Mouse (Mus musculus) forebrain, embryonic 10.5 days (tissue): ENCODE results near the gene Map2k5. TPM values are rescaled to one million over a fixed set of nuclear protein-coding genes. Genes with fewer than 3 reads are reported as not detected.

Source experiments
- DNase-seq: peaks from one replicate; pipeline ENCODE4 v3.0.0-alpha.2; 2017; ENCODE audit warnings: low spot score; ENCODE audit errors: extremely low spot score
- H3K27ac ChIP-seq: fragments of 300-500 bp; sonication (generic); 2 replicates; pipeline ENCODE4 v1.5.1; 2016; ENCODE audit warnings: mild to moderate bottlenecking
- H3K27me3 ChIP-seq: fragments of 300-500 bp; sonication (generic); 2 replicates; pipeline ENCODE4 v1.6.1; 2016; ENCODE audit warnings: mild to moderate bottlenecking; ENCODE audit not compliant: poor library complexity, severe bottlenecking
- H3K36me3 ChIP-seq: fragments of 300-500 bp; sonication (generic); replicated peaks from 2 replicates; pipeline ENCODE4 v1.6.1; 2016; ENCODE audit warnings: mild to moderate bottlenecking, moderate library complexity
- H3K4me1 ChIP-seq: fragments of 300-500 bp; sonication (generic); 2 replicates; pipeline ENCODE4 v1.6.1; 2016
- H3K4me3 ChIP-seq: fragments of 300-500 bp; sonication (generic); 2 replicates; pipeline ENCODE4 v1.5.1; 2016; ENCODE audit warnings: mild to moderate bottlenecking, moderate library complexity
- H3K9me3 ChIP-seq: fragments of 300-500 bp; sonication (generic); 2 replicates; pipeline ENCODE4 v1.6.1; 2016; ENCODE audit warnings: mild to moderate bottlenecking, moderate library complexity
- WGBS: fragments of 180-500 bp; shearing (Covaris S2); methylation state at CpG from one replicate; pipeline ENCODE4 v1.1.7; 2016; 5-methylcytosine and 5-hydroxymethylcytosine counted together
- polyA plus RNA-seq: library from polyadenylated mRNA; unstranded; fragments of >200 nt; fragmentation: Nextera tagmentation; extraction: Ambion mirVana; gene quantifications from 2 replicates; pipeline ENCODE4 v1.2.1, GENCODE M21; 2016

Gene Map2k5
- polyA plus RNA-seq, 1 experiment from 2014 or later, result 33.8 TPM

- no peak overlapping the region for H3K27ac ChIP-seq
- peaks cover 15% of the 10 kb centered on the region for H3K36me3 ChIP-seq
- no peak for DNase-seq
- H3K9me3 ChIP-seq, result no peaks in the 10 kb centered on the region
- no peaks in the 10 kb centered on the region for H3K27me3 ChIP-seq
- 87% methylated on average over 6 of the region's 6 CpGs for WGBS
- H3K4me3 ChIP-seq, result no peak overlapping the region
- H3K4me1 ChIP-seq, result peaks cover 16% of the 10 kb centered on the region
These were observed 135.7 kb downstream of the Map2k5 start for GRCm38 (mm10) chr9:63241961-63242360.

- 82% methylated on average over 8 of the region's 8 CpGs for WGBS
- no peak overlapping the region for H3K4me3 ChIP-seq
- no peaks in the 10 kb centered on the region for H3K27me3 ChIP-seq
- no peak for DNase-seq
- H3K4me1 ChIP-seq, result peaks cover 16% of the 10 kb centered on the region
- H3K27ac ChIP-seq, result no peak overlapping the region
- H3K36me3 ChIP-seq, result peaks cover 15% of the 10 kb centered on the region
- H3K9me3 ChIP-seq, result no peaks in the 10 kb centered on the region
These were observed 136.5 kb downstream of the Map2k5 start for GRCm38 (mm10) chr9:63241241-63241640.

- no peak for DNase-seq
- WGBS, result 78% methylated on average over 5 of the region's 5 CpGs
- H3K4me1 ChIP-seq, result peaks cover 23% of the 10 kb centered on the region
These were observed 143.3 kb downstream of the Map2k5 start for GRCm38 (mm10) chr9:63234356-63234755.

DNA sequence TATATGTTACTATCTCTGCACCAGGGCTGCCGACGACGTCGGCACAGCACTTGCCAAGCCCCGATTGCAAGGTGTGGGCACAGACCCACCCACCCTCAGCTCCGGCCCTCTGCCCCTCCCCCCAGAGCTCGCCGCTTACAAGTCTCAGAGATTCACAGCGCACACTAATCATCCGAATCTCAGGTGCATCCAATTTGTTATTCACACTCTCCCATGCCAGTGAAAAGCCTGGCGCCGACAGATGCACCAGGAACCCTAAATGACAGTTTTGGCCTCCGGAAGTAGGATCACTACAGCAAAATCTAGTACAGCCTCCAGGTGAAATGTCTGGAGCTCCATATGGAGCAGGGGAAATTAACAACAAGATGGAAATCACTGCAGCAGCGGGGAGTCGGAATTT lies 147.4 kb downstream of the Map2k5 start:
- Histone ChIP-seq H3K27ac (no peak overlapping the region), H3K9me3 (no peaks in the 10 kb centered on the region), H3K27me3 (no peaks in the 10 kb centered on the region), H3K36me3 (peaks cover 5% of the 10 kb centered on the region; the same call in 1 of the 2 replicates), H3K4me3 (no peak overlapping the region), H3K4me1 (peaks cover 25% of the 10 kb centered on the region)
- DNase-seq, result no peak
- WGBS, result 79% methylated on average over 15 of the region's 15 CpGs

More at GRCm38 (mm10) chr9:63234356-63234755, 143.3 kb downstream of the Map2k5 start:
- H3K36me3 ChIP-seq, result peaks cover 5% of the 10 kb centered on the region; the same call in 1 of the 2 replicates
- H3K27me3 ChIP-seq, result no peaks in the 10 kb centered on the region
- no peak overlapping the region for H3K27ac ChIP-seq
- H3K9me3 ChIP-seq, result no peaks in the 10 kb centered on the region
- H3K4me3 ChIP-seq, result no peak overlapping the region

DNA sequence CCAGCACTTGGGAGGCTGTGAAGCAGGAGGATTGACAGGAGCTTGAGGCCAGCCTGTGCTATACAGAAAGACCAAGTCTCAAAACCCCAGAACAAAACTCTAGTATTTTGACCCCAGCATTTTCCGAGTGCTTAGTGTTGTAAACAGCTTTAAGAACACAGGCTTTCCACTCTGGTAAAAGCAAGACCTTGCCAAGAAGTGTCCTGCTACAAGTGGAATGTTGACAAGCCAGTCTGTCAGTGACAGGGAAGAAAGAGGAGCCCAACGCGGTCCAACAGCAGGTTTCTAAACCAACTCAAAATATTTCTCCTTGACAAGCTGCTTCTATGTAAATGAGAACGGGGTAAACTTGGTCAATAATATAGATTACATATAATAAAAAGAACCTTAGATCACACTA lies 148.6 kb downstream of the Map2k5 start:
- Histone ChIP-seq H3K4me1 (peaks cover 23% of the 10 kb centered on the region), H3K27ac (no peak overlapping the region), H3K27me3 (no peaks in the 10 kb centered on the region), H3K9me3 (no peaks in the 10 kb centered on the region), H3K36me3 (peaks cover 6% of the 10 kb centered on the region; the same call in 1 of the 2 replicates), H3K4me3 (no peak overlapping the region)
- WGBS, result 84% methylated on average over 4 of the region's 4 CpGs
- no peak for DNase-seq

DNA sequence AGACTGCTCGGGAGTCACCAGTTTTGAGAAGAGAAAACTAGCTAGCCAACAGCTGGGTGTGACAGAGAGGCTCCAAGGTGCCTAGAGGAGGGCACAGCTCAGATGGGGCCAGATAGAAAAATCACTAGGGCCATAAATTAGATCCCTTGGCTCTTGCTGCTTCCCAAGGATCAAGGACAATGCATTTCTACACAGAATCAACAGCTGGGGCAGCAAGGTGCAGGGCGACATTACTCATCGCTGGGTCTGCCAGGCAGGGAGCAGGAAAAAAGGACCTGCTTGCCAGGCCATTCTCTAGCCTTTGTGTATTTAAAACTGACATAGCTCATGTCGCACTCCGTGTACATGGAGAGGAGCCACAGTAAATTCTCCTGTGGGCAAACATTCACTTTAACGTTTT lies 155.5 kb downstream of the Map2k5 start:
- H3K4me1 ChIP-seq, result peaks cover 12% of the 10 kb centered on the region
- H3K27ac ChIP-seq, result no peak overlapping the region
- 90% methylated on average over 6 of the region's 6 CpGs for WGBS
- no peaks in the 10 kb centered on the region for H3K9me3 ChIP-seq
- DNase-seq, result no peak
- H3K4me3 ChIP-seq, result no peak overlapping the region
- H3K27me3 ChIP-seq, result no peaks in the 10 kb centered on the region
- peaks cover 8% of the 10 kb centered on the region for H3K36me3 ChIP-seq

- no peak for DNase-seq
- peaks cover 8% of the 10 kb centered on the region for H3K36me3 ChIP-seq
- H3K9me3 ChIP-seq, result no peaks in the 10 kb centered on the region
- H3K27ac ChIP-seq, result no peak overlapping the region
- peaks cover 6% of the 10 kb centered on the region for H3K4me1 ChIP-seq
- H3K4me3 ChIP-seq, result no peak overlapping the region
- no peaks in the 10 kb centered on the region for H3K27me3 ChIP-seq
- 92% methylated on average over 7 of the region's 7 CpGs for WGBS
These were observed 157.9 kb downstream of the Map2k5 start for GRCm38 (mm10) chr9:63219851-63220250.

DNA sequence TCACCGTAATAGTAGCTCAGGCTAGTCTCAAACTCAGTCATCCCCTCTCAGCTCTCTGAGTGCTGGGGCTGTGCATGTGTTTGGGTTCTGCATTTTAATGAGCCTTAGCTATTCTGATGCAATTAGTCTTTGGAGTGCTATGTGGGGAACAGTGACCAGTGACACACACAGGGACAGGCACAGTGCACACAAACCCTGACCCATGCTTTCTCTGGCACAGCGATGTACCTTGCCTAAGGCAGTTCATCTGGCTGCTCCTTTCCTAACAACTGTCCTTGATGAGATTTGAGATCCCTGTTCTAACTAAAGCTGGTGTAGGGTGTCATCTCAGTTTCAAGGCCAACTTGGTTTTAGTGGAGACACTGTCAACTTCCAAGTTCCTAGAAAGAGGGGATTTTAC lies 162.7 kb downstream of the Map2k5 start:
- WGBS, result 82% methylated on average over 2 of the region's 2 CpGs
- Histone ChIP-seq H3K9me3 (no peaks in the 10 kb centered on the region), H3K27ac (no peak overlapping the region), H3K4me3 (no peak overlapping the region), H3K4me1 (no peaks in the 10 kb centered on the region; the same call in 1 of the 2 replicates), H3K36me3 (peaks cover 9% of the 10 kb centered on the region), H3K27me3 (no peaks in the 10 kb centered on the region)
- DNase-seq, result no peak

DNA sequence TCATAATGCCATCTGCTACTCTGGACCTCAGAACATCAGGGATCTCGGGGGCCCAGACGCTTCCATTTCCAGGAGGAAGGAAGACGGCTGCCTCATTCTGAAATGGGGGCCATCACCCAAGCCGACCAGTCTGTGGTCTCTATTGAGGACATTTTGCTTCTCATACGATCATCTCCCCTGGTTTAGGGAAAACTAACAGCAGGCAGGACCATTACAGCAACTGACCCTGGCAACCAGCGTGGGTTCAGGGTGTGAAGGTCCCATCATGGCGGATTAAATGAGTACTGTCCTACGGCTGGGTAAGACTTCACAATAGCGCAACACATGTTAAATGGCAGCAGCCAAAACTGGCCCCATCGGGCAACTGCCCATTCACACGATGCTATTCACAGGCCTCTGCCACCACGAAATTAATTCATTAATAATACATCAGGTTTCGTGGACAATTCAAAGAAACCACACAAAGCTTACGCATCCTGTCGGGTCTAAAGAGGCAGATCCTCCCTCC lies 170.9 kb downstream of the Map2k5 start:
- no peak overlapping the region for H3K4me3 ChIP-seq
- WGBS, result 87% methylated on average over 15 of the region's 15 CpGs
- H3K36me3 ChIP-seq, result peaks cover 31% of the 10 kb centered on the region
- H3K27ac ChIP-seq, result no peak overlapping the region
- peaks cover 3% of the 10 kb centered on the region; the same call in 1 of the 2 replicates for H3K9me3 ChIP-seq
- no peak for DNase-seq
- H3K4me1 ChIP-seq, result peaks cover 16% of the 10 kb centered on the region; the same call in 1 of the 2 replicates
- no peaks in the 10 kb centered on the region for H3K27me3 ChIP-seq

GRCm38 (mm10) chr9:63203461-63203860 lies 174.2 kb downstream of the Map2k5 start:
- peaks cover 5% of the 10 kb centered on the region; the same call in 1 of the 2 replicates for H3K9me3 ChIP-seq
- H3K27ac ChIP-seq, result no peak overlapping the region
- peaks cover 24% of the 10 kb centered on the region for H3K4me1 ChIP-seq
- WGBS, result 86% methylated on average over 3 of the region's 3 CpGs
- H3K27me3 ChIP-seq, result peaks cover 4% of the 10 kb centered on the region
- no peak for DNase-seq
- H3K36me3 ChIP-seq, result peaks cover 40% of the 10 kb centered on the region
- H3K4me3 ChIP-seq, result no peak overlapping the region

GRCm38 (mm10) chr9:63201376-63202323 lies 176.1 kb downstream of the Map2k5 start:
- peaks cover 38% of the 10 kb centered on the region for H3K4me1 ChIP-seq
- H3K4me3 ChIP-seq, result no peak overlapping the region
- WGBS, result 94% methylated on average over 15 of the region's 15 CpGs
- H3K27ac ChIP-seq, result no peak overlapping the region
- DNase-seq, result no peak
- peaks cover 40% of the 10 kb centered on the region for H3K36me3 ChIP-seq
- H3K9me3 ChIP-seq, result peaks cover 5% of the 10 kb centered on the region; the same call in 1 of the 2 replicates
- H3K27me3 ChIP-seq, result peaks cover 8% of the 10 kb centered on the region

GRCm38 (mm10) chr9:63197252-63197651 lies 180.4 kb downstream of the Map2k5 start:
- peaks cover 47% of the 10 kb centered on the region for H3K27me3 ChIP-seq
- 9% methylated on average over 8 of the region's 8 CpGs for WGBS
- H3K27ac ChIP-seq, result peak overlapping the region; percentile 69
- peaks cover 5% of the 10 kb centered on the region; the same call in 1 of the 2 replicates for H3K9me3 ChIP-seq
- peaks cover 62% of the 10 kb centered on the region for H3K4me1 ChIP-seq
- H3K36me3 ChIP-seq, result peaks cover 19% of the 10 kb centered on the region
- DNase-seq, result no peak
- peak overlapping the region; percentile 22 for H3K4me3 ChIP-seq

- Histone ChIP-seq H3K4me3 (no peak overlapping the region), H3K9me3 (no peaks in the 10 kb centered on the region), H3K27ac (peak overlapping the region; percentile 58), H3K27me3 (peaks cover 56% of the 10 kb centered on the region), H3K36me3 (peaks cover 10% of the 10 kb centered on the region), H3K4me1 (peaks cover 62% of the 10 kb centered on the region)
- 37% methylated on average over 8 of the region's 8 CpGs for WGBS
- no peak for DNase-seq
These were observed 181.5 kb downstream of the Map2k5 start for GRCm38 (mm10) chr9:63196114-63196682.
